Mouse (Mus musculus): ENCODE results near the gene Itga2b.

Itga2b gene

DNA sequence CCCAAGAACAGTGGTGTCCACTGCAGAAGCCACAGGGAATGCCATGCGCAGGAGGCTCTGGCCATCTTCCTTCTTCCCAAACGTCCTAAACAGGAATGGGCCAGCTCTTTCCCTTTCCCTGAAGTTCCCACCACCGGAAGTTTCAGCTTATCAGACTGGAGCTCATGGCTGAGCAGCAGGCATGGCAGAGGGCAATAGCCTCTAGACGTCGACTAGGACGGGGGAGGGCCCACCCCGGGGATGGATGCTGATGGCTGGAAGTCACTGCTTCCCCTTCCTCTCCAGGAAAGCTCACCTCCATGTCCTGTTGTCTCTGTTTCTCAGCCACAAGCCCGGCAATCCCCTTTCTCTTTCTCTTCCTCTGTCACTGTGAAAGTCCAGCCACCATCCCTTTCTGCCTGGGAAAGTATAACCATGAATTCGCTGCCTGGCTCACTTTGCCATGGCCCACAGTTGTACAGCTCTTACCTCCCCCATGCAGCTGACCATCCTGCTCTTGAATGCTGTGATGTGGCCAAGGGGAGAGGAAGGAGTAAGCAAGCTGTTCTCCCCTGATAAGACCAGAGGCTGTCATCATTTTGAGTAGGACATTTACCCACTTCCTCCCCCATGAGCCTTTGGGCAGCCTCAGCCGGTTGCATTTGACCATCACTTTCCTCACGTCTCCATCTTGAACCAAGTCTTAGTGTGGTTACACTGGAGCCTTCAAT, at the start of gene Itga2b:
Itga2b (minus strand) TSS at position 475 of the 710 bp plus-strand sequence.
- DNase-seq (ENCODE audit: low spot score): no peak

DNA sequence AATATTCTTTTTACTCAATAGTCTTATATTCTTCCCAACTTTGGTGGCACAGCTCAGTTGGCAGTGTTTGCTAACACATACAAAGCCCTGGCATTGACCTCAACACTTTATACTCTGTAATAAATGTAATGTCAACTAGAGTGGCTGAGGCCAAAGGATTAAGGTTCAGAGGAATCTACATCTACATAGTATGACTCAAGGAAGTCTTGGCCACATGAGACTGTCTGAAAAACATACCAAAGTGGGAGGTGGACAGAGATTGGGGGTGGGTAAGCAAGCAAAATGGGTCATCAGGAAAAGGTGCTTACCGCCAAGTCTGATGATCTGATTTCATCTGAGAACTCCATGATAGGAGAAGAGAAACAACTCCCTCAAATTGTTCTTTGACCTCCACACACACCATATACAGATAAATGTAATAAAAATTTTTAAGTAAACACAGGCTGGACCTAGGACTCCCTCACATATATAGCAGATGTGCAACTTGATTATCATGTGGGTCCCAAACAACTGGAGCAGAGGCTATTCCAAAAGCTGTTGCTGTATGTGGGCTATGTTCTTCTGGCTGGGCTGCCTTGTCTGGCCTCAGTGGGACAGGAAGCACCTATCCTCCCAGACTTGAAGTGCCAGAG, 45.0 kb upstream of the Itga2b start:
- no peak for DNase-seq (ENCODE audit: low spot score)

DNA sequence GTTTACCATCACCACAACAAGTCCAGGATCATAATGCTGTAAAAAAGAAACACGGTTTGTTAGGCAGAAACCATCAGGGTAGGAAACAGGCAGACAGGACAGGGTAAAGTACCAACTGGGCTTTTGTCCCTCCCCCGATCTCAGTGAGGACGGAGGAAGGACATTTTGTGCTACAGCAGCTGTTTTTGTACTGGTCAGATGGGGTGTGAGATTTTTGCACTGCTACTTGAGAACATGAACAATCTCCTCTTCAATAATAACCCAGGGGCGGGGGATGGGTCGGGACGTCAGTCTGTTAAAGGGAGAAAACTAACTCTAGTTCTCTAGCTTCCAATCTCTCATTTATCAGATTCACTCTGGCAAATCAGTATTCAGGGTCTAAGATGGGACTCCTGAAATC, 40.3 kb upstream of the Itga2b start:
- peak; percentile 44 for DNase-seq (ENCODE audit: low spot score)

DNA sequence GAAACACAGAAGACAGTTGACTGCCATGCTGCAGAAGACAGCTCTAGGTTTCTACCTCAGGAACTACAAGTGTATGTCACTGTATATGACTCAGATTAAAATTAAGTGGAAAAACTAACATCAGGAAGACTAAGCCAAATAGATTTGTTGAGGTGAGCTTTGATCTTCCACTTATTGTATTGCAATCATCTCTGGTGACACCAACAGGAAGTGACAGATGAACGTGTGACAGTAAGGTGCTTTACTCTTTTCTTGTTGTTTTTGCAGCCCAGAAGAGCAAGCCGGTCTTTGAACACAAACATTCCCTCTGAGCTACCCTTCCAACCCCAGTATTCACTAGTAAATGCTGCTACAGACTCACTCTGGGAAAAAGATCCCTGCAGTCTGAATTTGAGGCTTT, 26.8 kb upstream of the Itga2b start:
- no peak for DNase-seq (ENCODE audit: low spot score)

DNA sequence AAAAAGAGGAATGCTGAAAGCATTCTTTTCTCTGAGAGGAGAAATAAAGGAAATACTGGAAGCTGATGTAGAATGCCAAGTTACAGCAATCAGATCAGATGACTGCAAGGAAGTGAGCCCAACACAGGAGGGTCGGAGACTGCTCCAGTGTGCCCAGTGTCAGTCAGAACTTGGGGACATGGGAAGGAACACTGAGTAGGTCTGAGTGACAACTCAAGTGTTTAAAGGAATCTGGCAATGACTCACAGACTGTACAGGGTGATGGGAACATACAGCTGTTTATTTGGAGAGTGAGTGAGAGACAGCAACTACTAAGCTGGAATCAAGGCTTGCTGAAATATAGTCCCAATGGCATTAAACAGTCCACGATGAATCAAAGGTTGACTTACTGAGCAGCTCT, 26.3 kb upstream of the Itga2b start:
- peak; percentile 18 for DNase-seq (ENCODE audit: low spot score)

DNA sequence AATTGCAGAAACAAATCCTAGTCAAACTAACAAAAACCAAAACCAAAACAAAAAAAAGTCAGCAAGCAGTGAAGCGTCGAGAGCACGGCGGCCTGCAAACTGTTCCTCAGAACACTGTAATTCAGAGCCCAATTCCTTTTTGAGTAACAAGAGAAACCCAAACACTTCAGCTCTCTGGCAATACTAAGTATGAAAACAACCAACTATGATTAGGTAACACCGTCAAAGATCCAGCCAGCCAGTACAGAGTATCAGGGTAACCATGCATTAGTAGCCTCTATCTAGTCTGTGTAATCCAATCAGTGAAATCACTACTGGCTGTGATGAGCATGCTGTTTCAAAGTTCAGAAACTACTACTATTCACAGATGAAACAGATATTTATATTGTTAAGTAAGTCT, 25.8 kb upstream of the Itga2b start:
- peak; percentile 64 for DNase-seq (ENCODE audit: low spot score)

DNA sequence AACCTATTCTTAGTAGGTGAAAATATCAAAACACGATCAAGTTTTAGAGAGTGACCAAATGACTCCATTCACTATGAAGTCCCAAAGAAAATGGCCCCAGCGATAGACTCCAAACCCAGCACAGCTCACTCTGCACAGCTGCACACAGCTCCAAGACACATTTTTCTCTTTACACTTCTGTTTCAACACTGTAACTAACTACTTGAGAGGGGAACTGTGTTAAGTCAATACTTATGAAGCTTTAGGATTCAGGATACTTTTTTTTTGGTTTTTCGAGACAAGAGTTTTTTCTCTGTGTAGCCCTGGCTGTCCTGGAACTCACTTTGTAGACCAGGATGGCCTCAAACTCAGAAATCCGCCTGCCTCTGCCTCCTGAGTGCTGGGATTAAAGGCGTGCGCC, 25.2 kb upstream of the Itga2b start:
- DNase-seq (ENCODE audit: low spot score): no peak

DNA sequence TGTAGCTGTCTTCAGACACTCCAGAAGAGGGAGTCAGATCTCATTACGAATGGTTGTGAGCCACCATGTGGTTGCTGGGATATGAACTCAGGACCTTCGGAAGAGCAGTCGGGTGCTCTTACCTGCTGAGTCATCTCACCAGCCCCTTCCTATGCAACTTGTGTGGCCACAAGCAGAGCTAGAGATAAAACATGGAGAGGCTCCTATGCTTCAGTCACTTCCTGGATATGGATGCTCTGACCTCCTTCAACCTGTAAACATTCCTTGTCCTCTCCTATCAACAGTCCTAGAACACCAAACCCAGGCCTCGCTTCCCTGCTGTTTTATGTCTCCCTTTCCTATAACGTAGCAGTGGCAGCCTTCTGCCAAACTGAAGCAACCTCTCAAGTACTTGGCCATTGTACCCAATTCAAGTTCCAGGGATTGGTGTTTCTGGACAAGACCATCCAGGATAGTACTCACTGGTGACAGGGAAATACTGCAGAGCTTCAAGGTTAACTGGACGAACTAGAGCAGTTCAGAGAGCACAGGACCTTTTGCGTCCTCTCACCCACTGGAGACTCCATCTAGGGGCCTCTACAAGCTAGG, 24.2 kb upstream of the Itga2b start:
- DNase-seq (ENCODE audit: low spot score): no peak

DNA sequence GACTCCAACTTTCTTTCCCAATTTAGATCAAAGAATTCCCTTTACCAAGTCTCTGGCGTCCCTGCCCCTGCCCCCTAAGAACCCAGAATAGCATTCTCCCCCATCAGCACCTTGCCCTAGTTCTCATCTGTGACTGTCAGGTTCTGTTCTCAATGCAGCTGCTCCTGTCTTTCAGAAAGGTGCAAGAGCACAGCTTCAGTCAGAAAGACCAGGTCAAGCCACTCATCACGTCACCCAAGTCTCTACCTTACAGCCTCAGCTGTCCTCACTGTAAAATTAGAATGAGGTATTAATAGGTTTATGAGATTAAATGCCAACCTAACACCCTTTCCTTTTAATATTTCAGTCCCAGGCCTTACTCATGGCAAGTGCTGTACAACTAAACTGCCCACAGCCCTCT, 23.3 kb upstream of the Itga2b start:
- DNase-seq (ENCODE audit: low spot score): no peak

DNA sequence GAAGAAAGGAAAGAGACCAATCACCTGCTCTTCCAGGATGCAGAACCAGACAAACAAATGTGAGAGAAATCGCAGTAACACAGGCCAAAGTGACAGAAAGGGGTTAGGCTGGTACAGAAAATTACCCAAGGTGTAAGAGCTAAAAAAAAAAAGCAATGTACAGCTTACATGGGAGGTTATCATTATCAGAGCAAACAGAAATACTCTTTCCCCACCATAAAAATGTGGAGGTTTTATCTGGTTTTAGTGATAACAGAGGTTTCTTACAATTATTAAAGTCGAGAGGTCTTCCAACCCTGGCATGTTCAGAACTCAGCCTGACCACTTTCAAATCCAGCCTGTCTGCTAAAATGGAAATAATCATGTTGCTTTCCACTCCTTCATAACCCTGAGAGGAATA, 18.0 kb upstream of the Itga2b start:
- no peak for DNase-seq (ENCODE audit: low spot score)

DNA sequence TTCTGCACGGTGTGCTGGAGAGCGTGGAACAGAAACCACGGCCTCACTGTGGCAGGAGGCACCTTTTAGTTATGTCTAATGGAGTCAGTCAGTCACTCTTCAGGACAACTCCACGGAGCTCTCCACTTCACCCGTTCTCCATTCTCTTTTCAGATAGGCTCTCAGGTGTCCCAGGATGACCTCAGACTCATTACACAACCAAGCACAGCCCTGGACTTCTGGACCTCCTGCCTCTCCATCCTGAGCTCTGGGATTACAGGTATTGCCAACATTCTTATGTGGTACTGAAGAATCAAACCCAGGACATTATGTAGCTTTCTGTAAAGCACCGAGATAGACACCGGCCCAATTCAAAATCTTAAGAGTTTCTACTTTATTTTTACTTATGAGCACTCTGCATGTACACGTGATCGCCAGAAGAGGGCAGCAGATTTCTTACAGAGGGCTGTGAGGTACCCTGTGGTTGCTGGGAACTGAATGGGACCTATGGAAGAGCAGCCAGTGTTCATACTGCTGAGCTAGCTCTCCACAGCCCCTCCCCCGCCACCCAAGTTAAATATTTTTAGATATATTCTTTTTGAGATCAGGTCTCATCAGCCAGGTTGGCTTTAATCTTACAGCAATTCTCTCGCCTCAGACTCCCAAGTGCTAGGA, 16.9 kb upstream of the Itga2b start:
- peak; percentile 73 for DNase-seq (ENCODE audit: low spot score)

DNA sequence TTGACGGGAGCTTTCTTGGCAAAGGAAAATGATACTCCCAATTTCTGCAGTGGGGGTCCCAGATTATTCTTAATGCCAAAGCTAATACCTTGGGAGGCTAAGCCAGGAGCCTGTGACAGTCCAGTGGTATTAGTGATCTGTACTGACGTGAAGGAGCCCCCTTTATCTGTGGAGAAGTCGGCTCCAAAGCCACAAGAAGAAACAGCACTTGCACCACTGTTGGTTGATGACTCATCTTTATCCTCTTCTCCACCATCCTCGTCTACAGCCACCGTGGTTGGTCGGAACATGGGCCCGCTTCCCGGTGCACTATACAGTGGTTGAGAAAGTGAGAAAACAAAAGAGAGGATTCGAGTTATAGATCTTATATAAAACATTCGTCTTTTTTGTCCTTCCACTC, 11.9 kb upstream of the Itga2b start:
- no peak for DNase-seq (ENCODE audit: low spot score)

DNA sequence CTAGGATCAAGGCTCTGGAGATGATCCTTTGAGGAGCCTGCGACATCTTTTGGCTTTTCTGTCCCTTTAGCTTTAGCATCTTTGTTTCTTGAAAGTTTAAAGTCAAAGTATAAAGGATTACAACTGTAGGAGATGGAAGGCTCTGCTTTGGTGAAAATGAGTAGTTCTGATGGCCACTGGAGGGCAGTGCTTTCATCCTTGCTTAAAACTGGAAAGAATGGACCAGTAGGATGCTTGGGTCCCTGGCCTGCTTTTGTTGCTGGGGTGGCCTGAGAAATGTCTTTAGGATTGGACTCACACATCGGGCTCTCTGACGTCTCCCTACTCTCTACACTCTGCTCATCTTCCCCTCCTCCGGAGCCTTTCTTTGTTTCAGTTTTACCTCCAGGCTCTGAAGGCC, 11.0 kb upstream of the Itga2b start:
- DNase-seq (ENCODE audit: low spot score): no peak

DNA sequence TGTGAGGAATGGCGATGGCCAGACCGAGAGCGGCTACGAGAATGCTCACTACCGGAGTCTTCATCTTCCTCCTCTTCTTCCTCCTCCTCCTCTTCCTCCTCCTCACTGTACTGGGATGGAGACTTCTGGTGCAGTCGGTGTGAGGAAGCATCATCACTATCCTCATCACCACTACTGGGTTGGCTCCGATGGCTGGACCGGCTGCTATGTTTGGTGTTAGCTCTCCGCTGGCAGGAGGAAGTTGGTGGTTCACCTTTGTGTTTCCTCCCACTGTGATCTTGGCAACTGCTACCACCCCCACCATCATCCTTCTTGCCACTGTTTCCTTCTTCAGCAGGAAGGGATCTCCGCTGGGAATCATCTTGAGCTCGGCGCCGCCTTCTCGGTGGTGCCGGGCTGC, 10.2 kb upstream of the Itga2b start:
- DNase-seq (ENCODE audit: low spot score): no peak

DNA sequence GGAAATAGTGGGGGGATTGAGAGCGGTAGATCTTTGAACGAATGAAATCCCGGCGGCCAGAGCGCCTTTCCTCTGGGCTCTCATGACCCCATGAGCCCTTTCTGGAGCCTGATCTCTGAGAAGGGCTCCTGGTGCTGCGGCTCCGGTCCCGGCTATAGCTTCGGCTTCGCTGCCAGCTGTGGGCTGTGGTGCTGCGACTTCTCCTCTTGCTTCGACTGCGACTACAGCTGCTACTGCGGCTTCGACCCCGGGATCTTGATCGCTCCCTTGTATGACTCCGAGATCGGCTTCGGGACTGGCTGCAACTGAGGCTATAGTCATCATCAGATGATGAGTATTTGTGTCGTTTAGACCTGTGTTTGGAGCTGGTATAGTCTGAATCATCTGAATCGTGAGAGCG, 9.7 kb upstream of the Itga2b start:
- no peak for DNase-seq (ENCODE audit: low spot score)

DNA sequence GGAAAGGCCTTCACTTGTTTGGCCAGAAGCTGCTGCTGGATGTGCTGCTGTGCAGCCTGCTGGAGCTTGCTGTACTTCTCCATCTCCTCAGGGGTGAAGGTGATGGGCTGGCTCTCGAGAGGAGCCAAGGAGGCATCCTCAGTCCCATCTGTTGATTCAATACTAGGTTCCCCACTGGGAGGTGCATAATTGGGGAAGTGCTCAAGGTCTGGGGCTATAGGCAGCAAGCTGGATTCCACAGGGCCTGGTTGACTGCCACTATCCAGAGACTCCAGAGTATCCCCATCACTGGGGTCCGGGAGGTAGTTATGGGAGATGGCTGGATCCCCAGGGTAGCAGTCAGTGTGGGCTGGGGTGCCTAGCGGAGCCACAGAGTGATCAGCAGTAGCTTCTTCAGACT, 8.7 kb upstream of the Itga2b start:
- DNase-seq (ENCODE audit: low spot score): no peak

DNA sequence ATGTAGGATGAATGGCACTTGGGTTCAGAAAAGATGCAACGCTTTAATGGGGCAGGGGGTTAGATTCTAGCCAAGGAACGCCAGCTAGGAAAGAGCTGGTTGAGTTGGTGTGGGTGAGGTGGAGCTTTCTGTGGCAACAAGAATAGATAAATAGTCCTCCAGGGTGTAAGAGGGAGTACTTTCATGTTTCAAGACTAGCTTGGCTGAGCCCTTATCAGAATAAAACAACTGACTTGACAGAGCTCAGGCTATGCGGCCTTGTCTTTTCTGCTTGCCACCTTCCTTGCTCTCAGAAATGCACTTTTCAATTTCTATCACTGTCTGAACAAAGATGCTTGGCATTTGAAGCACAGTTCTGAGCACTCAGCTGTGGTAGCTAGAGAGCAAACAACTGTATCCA, 5.1 kb upstream of the Itga2b start:
- DNase-seq (ENCODE audit: low spot score): no peak

DNA sequence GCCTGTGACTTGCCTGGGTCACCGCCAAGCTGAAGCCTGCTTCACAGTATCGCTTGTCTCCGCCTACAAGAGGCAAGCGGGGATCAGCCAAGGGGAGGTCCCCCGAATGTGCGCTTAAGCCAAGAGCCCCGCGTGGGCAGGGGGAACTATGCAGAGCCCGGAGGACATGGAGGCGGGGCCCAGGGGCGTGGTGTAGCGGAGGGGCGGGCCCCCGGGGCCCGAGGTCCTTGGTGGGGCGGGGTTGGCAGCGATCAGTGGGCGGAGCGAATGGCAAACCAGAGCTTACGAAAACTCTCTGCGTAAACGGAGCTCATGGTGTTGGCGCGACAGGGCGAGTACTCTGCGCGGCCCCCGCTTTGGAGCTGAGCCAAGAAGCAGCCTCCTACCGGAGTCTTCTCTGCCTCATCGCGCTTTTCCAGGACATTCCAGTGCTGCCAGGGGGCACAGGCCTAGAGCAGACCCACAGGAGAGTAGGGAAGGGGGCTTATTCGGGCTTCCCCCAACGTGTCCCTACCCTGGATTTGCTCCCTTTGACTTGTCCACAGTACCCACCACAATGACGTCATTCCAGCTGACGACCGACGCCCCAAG, 2.8 kb downstream of the Itga2b start:
- peak; percentile 97 for DNase-seq (ENCODE audit: low spot score)

DNA sequence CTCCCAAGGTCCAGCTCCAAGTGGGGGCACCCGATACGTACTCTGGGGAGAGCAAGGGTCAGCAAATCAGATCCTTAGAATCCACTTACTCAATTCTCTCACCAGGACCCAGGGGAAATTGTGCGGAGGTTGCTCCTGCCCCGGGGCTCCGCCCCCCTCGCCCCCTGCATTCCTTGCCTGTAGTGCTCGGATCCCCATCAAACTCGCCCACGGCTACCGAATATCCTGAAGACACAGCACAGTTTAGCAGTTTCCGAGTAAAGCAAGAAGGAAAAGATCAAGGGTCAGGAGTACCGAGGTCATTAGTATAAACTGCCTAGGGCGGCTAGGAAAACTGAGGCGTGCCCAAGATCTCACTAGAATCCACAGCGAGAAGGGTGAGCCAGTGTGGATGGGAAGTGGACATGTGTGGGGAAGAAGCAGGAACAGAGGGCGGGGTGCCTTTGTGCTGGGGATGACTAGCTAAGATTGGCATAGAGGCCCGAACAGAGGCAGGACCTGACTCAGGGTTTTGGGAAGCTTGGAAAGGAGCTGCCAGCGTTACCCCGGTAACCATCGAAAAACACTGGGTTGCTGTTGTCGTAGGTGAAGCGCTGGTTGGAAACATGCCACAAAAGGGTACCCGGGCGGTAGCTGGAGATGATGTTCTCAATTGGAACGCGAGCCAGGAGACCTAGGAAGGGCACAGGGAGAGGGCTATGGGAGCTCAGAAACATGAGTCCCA, 4.0 kb downstream of the Itga2b start:
- peak; percentile 74 for DNase-seq (ENCODE audit: low spot score)

DNA sequence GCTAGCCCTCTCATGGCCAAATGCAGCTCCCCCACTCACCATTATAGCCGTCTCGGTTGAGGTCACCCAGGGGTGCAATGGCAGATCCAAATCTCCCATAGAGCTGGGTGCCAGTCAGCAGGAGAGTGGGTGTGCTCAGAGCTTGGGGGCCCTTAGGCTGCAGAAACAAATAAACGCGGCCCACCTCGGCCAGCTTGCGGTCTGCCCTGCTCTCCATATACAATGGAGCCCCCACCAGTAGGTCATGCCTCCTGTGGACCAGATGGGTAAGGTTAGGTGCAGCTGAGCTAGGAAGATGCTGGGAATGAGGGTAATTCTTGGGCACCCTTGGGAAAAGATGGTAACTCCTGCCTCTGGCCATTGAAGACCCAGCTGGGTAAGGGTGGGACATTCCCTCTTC, 5.0 kb downstream of the Itga2b start:
- no peak for DNase-seq (ENCODE audit: low spot score)

DNA sequence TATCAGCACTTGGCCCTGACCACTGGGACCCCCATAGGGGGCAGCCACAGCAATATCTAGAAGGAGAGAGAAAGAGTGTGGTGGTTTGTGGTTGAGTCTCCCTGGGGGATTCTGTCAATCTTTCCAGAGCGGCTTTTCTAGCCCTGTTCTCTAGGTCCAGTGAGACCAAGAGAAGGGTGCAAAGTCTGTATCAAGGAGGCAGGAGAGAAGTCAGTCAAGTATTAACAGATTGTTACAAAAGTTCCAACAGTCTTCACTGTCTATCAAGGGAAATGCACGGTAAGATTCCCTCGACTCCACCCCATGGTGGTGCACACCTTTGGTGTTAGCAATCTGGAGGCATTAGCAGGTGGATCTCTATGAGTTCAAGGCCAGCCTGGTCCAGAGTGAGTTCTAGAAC, 8.2 kb downstream of the Itga2b start:
- no peak for DNase-seq (ENCODE audit: low spot score)

DNA sequence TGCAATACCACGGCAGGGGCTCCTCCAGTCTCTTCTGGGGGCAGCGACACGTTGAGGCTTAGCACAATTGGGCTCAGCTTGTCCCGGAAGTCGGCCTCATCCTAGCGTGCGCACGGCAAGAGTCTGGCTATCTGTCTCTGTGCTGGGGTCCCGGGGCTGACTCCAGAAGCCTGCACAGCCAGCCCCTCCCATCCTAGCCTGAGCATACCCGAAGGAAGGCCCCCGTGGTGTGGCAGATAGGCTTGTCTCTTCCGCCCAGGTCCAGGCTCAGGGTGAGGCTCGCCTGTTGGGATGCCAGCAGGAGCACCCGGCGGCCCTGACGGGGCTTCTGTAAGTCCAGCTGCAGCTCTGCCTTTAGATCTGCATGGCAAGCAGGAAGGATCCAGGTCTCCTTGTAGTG, 9.4 kb downstream of the Itga2b start:
- DNase-seq (ENCODE audit: low spot score): no peak
